Mouse (Mus musculus) heart, embryonic 11.5 days (tissue): ENCODE measurements around the gene C1qtnf5. TPM values are rescaled to one million over a fixed set of nuclear protein-coding genes. Genes with fewer than 3 reads are reported as not detected.

Source experiments
- ATAC-seq: fragments of 200-750 bp; cut with Nextera tagmentation; replicated peaks from 2 replicates; pipeline ENCODE4 v1.8.0; 2017; ENCODE audit warnings: moderate library complexity; ENCODE audit not compliant: insufficient number of reproducible peaks, low FRiP score, low TSS enrichment
- H3K27ac ChIP-seq: fragments of 300-500 bp; sonication (generic); 2 replicates; pipeline ENCODE4 v1.5.1; 2014; ENCODE audit warnings: mild to moderate bottlenecking, low read depth, low read length
- H3K27me3 ChIP-seq: fragments of 300-500 bp; sonication (generic); 2 replicates; pipeline ENCODE4 v1.6.1; 2014; ENCODE audit warnings: mild to moderate bottlenecking, low read length, mixed read lengths; ENCODE audit not compliant: control insufficient read depth, insufficient read depth
- H3K36me3 ChIP-seq: fragments of 300-500 bp; sonication (generic); 2 replicates; pipeline ENCODE4 v1.6.1; 2014; ENCODE audit warnings: mild to moderate bottlenecking, low read length, moderate library complexity, mixed read lengths; ENCODE audit not compliant: control insufficient read depth, insufficient read depth
- H3K4me1 ChIP-seq: fragments of 300-500 bp; sonication (generic); 2 replicates; pipeline ENCODE4 v1.6.1; 2014; ENCODE audit warnings: low read length; ENCODE audit not compliant: control insufficient read depth, insufficient read depth
- H3K4me2 ChIP-seq: fragments of 300-500 bp; sonication (generic); 2 replicates; pipeline ENCODE4 v1.6.1; 2014; ENCODE audit warnings: mild to moderate bottlenecking, moderate library complexity
- H3K4me3 ChIP-seq: fragments of 300-500 bp; sonication (generic); 2 replicates; pipeline ENCODE4 v1.5.1; 2014; ENCODE audit warnings: low read depth, low read length
- H3K9ac ChIP-seq: fragments of 300-500 bp; sonication (generic); 2 replicates; pipeline ENCODE4 v1.6.1; 2014; ENCODE audit warnings: mild to moderate bottlenecking, low read depth, low read length, moderate library complexity
- H3K9me3 ChIP-seq: fragments of 300-500 bp; sonication (generic); replicated peaks from 2 replicates; pipeline ENCODE4 v1.6.1; 2016; ENCODE audit warnings: low read length; ENCODE audit not compliant: control insufficient read depth
- WGBS: fragments of 180-500 bp; shearing (Covaris S2); extraction: QIAGEN DNeasy Blood & Tissue Kit; methylation state at CpG from one replicate; pipeline ENCODE4 v1.1.7; 2014; ENCODE audit not compliant: insufficient replicate concordance; 5-methylcytosine and 5-hydroxymethylcytosine counted together
- polyA plus RNA-seq: library from polyadenylated mRNA; unstranded; fragments of >200 nt; fragmentation: Nextera tagmentation; extraction: Ambion mirVana; gene quantifications from 2 replicates; pipeline ENCODE4 v1.2.1, GENCODE M21; 2014

C1qtnf5 gene
- polyA plus RNA-seq, 1 experiment from 2014 or later: 0.43 TPM

- Histone ChIP-seq H3K4me3 (no peak overlapping the region), H3K27ac (no peak overlapping the region), H3K9ac (no peak overlapping the region), H3K4me2 (peak overlapping the region; percentile 33; the same call in 1 of the 2 replicates), H3K9me3 (no peaks in the 10 kb centered on the region), H3K27me3 (no peaks in the 10 kb centered on the region), H3K36me3 (no peaks in the 10 kb centered on the region), H3K4me1 (peaks cover 44% of the 10 kb centered on the region)
- 75% methylated on average over 11 of the region's 11 CpGs for WGBS
- no peak for ATAC-seq
Measured at GRCm38 (mm10) chr9:44077266-44077910, 29.7 kb upstream of the C1qtnf5 start.

GRCm38 (mm10) chr9:44078136-44078797 lies 28.8 kb upstream of the C1qtnf5 start:
- H3K36me3 ChIP-seq: no peaks in the 10 kb centered on the region
- H3K4me3 ChIP-seq: no peak overlapping the region
- peak overlapping the region; percentile 43; the same call in 1 of the 2 replicates for H3K9ac ChIP-seq
- H3K4me1 ChIP-seq: peaks cover 38% of the 10 kb centered on the region
- WGBS: 71% methylated on average over 10 of the region's 10 CpGs
- H3K4me2 ChIP-seq: peak overlapping the region; percentile 31
- no peak overlapping the region; the same call in 1 of the 2 replicates for H3K27ac ChIP-seq
- no peaks in the 10 kb centered on the region for H3K9me3 ChIP-seq
- H3K27me3 ChIP-seq: no peaks in the 10 kb centered on the region
- ATAC-seq: no peak

- ATAC-seq: peak; percentile 50
- no peaks in the 10 kb centered on the region for H3K9me3 ChIP-seq
- 24% methylated on average over 14 of the region's 16 CpGs for WGBS
- no peak overlapping the region for H3K4me3 ChIP-seq
- H3K36me3 ChIP-seq: no peaks in the 10 kb centered on the region
- H3K27me3 ChIP-seq: no peaks in the 10 kb centered on the region
- peak overlapping the region; percentile 31 for H3K4me2 ChIP-seq
- H3K4me1 ChIP-seq: peaks cover 43% of the 10 kb centered on the region
- H3K9ac ChIP-seq: 0 out of 2 replicates have a peak overlapping the region, but pooled peaks have one; percentile 7
- H3K27ac ChIP-seq: peak overlapping the region; percentile 4
Measured at GRCm38 (mm10) chr9:44078955-44079756, 27.9 kb upstream of the C1qtnf5 start.

- Histone ChIP-seq H3K4me2 (no peak overlapping the region), H3K9ac (no peak overlapping the region), H3K9me3 (no peaks in the 10 kb centered on the region), H3K4me3 (no peak overlapping the region), H3K27me3 (no peaks in the 10 kb centered on the region), H3K27ac (no peak overlapping the region), H3K36me3 (no peaks in the 10 kb centered on the region), H3K4me1 (peaks cover 48% of the 10 kb centered on the region)
- no peak for ATAC-seq
- 70% methylated on average over 10 of the region's 10 CpGs for WGBS
Measured at GRCm38 (mm10) chr9:44079997-44080780, 26.9 kb upstream of the C1qtnf5 start.

GRCm38 (mm10) chr9:44080953-44081352 lies 26.1 kb upstream of the C1qtnf5 start:
- WGBS: 73% methylated on average over 5 of the region's 5 CpGs
- no peak overlapping the region for H3K9ac ChIP-seq
- no peak for ATAC-seq
- peaks cover 49% of the 10 kb centered on the region for H3K4me1 ChIP-seq
- H3K36me3 ChIP-seq: no peaks in the 10 kb centered on the region
- no peak overlapping the region for H3K4me2 ChIP-seq
- no peaks in the 10 kb centered on the region; the same call in 1 of the 2 replicates for H3K27me3 ChIP-seq
- H3K4me3 ChIP-seq: no peak overlapping the region
- H3K9me3 ChIP-seq: no peaks in the 10 kb centered on the region
- no peak overlapping the region for H3K27ac ChIP-seq

GRCm38 (mm10) chr9:44081581-44081980 lies 25.5 kb upstream of the C1qtnf5 start:
- ATAC-seq: no peak
- H3K9ac ChIP-seq: no peak overlapping the region
- H3K36me3 ChIP-seq: no peaks in the 10 kb centered on the region
- no peaks in the 10 kb centered on the region; the same call in 1 of the 2 replicates for H3K27me3 ChIP-seq
- H3K9me3 ChIP-seq: no peaks in the 10 kb centered on the region
- no peak overlapping the region for H3K27ac ChIP-seq
- no peak overlapping the region for H3K4me2 ChIP-seq
- H3K4me1 ChIP-seq: peaks cover 53% of the 10 kb centered on the region
- H3K4me3 ChIP-seq: no peak overlapping the region
- 75% methylated on average over 5 of the region's 5 CpGs for WGBS

GRCm38 (mm10) chr9:44082266-44082665 lies 24.8 kb upstream of the C1qtnf5 start:
- no peak overlapping the region for H3K9ac ChIP-seq
- H3K4me1 ChIP-seq: peaks cover 54% of the 10 kb centered on the region
- no peak for ATAC-seq

More at GRCm38 (mm10) chr9:44082266-44082665, 24.8 kb upstream of the C1qtnf5 start:
- H3K27ac ChIP-seq: no peak overlapping the region
- no peaks in the 10 kb centered on the region for H3K9me3 ChIP-seq
- no peak overlapping the region for H3K4me3 ChIP-seq
- no peaks in the 10 kb centered on the region; the same call in 1 of the 2 replicates for H3K27me3 ChIP-seq
- no peaks in the 10 kb centered on the region for H3K36me3 ChIP-seq
- 85% methylated on average over 5 of the region's 5 CpGs for WGBS
- H3K4me2 ChIP-seq: no peak overlapping the region
